Mouse (Mus musculus): ENCODE results near the gene Rnf149. TPM values are rescaled to one million over a fixed set of nuclear protein-coding genes. Genes with fewer than 3 reads are reported as not detected.
A peak's percentile ranks its signal among the peaks of the same experiment; 100 is the strongest.
"Not testable (repeated sequence)": the region's sequence is repeated elsewhere in the genome, so short reads cannot be mapped to it uniquely, and the experiment has no call there.

Rnf149 gene
- polyA plus RNA-seq, 1 experiment from 2014 or later = 14.5 TPM

DNA sequence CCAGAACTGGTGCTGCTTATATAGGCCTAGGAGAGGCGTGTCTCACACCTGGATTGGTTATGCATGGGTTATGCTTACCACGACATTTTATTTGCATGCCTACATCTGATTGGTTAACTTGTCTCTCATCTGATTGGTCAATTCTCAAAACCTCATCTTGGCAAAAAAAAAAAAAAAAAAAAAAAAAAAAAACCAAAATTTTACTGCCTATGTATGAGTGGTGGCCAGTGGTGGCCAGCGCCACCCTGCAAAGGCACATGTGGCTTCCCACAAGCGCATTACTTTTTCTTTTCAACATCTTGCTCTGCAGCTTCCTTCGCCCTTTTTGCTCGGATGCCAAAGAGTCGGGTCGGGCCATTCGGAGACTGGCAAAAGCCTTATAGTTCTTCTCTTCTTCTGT, 19.9 kb upstream of the Rnf149 start:
- not testable (repeated sequence) for H3K4me1 ChIP-seq; H3K9me3 ChIP-seq; H3K27me3 ChIP-seq (replicated peaks); H3K4me2 ChIP-seq; H3K4me3 ChIP-seq; H3K27ac ChIP-seq (replicated peaks); ATAC-seq (ENCODE audit: extremely low read depth, insufficient number of reproducible peaks, low FRiP score, low TSS enrichment); H3K36me3 ChIP-seq; H3K9ac ChIP-seq
- 89% methylated on average over 9 of the region's 9 CpGs for WGBS

DNA sequence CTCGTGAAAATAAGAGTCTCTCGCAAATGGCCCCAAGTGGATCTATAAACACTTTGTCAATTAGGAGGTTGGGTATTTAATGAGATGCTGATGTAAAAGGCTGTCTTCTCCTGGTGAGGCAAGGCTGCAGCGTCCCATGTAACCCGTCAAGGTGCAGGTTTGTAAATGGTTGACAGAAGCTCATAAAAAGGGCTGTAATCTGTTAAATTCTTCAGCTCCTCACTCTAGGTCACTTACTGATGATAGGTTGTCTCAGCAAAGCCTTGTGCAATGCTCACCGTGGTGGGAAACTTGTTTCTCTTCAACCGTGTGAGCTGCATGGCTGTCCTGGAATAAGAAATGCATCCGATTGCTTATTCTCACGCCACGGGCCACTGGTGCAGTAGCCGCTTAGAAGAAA, 16.6 kb upstream of the Rnf149 start:
- Histone ChIP-seq H3K9me3 (no peaks in the 10 kb centered on the region), H3K27me3 (replicated peaks) (no peaks in the 10 kb centered on the region), H3K36me3 (no peaks in the 10 kb centered on the region), H3K4me2 (no peak overlapping the region), H3K4me1 (peaks cover 3% of the 10 kb centered on the region; the same call in 1 of the 2 replicates), H3K27ac (replicated peaks) (no peak overlapping the region), H3K9ac (no peak overlapping the region), H3K4me3 (no peak overlapping the region)
- WGBS = 72% methylated on average over 10 of the region's 10 CpGs
- no peak for ATAC-seq (ENCODE audit: extremely low read depth, insufficient number of reproducible peaks, low FRiP score, low TSS enrichment)

DNA sequence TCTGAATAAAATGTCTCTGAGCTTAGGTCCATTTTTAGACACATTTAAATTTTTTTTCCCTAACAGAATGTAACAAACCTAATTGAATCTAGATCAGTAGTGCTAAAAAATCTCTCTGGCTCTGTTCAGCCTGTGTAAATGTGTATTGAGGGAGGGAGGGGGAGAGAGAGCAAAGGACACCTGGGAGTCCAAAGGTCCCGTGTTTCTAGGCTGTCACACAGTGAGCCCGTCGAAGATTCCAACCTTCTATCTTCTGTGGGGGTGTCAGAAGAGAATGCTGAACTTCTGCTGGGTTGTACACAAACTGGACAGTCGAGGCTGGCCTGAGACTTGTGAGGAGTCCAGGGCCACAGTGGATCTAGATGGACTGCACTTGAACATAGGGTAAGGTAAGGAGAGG, 14.9 kb upstream of the Rnf149 start:
- no peak overlapping the region for H3K4me3 ChIP-seq
- 61% methylated on average over 4 of the region's 4 CpGs for WGBS
- H3K9ac ChIP-seq = no peak overlapping the region
- no peaks in the 10 kb centered on the region for H3K27me3 ChIP-seq (replicated peaks)
- H3K4me1 ChIP-seq = no peaks in the 10 kb centered on the region
- no peak overlapping the region for H3K27ac ChIP-seq (replicated peaks)
- no peaks in the 10 kb centered on the region for H3K36me3 ChIP-seq
- H3K4me2 ChIP-seq = no peak overlapping the region
- H3K9me3 ChIP-seq = no peaks in the 10 kb centered on the region
- ATAC-seq (ENCODE audit: extremely low read depth, insufficient number of reproducible peaks, low FRiP score, low TSS enrichment) = no peak

DNA sequence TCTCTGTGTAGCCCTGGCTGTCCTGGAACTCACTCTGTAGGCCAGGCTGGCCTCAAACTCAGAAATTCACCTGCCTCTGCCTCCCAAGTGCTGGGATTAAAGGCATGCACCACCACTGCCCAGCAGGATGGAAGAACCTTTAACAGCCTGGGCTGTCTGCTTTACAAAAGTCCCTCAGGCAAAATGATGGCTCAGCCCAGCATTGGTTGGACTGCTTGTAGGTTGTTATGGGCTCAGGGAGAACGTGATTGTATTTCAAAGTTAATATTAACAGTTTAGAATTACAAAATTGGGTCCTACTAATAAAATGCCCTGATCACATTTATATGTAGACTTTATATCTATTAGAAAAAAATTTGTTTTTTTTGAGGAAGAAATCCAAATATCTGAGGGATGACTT, 14.4 kb upstream of the Rnf149 start:
- WGBS = 67% methylated on average over 1 of the region's 1 CpGs
- H3K4me1 ChIP-seq; ATAC-seq (ENCODE audit: extremely low read depth, insufficient number of reproducible peaks, low FRiP score, low TSS enrichment): not testable (repeated sequence)

DNA sequence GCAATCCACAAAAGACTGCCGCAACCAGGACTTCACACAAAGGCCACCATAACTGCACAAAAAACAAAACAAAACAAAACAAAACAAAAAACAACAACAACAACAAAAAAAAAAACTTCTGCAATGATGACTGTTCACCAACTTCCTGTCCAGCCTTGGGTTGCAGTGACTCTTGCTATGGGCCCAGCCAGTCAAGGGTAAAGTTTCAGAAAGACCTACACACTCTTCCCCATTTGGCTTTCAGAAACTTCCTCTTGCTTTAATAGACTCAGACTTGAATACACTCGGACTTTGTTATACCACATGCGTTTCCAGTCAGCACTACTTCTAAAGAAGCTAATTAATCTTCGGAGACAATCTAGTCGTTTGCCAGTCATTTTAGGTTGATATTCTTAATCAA, 13.0 kb upstream of the Rnf149 start:
- H3K27ac ChIP-seq (replicated peaks) = no peak overlapping the region
- H3K4me3 ChIP-seq = no peak overlapping the region
- H3K27me3 ChIP-seq (replicated peaks) = no peaks in the 10 kb centered on the region
- 71% methylated on average over 5 of the region's 5 CpGs for WGBS
- ATAC-seq (ENCODE audit: extremely low read depth, insufficient number of reproducible peaks, low FRiP score, low TSS enrichment) = no peak
- no peak overlapping the region for H3K9ac ChIP-seq
- no peaks in the 10 kb centered on the region for H3K9me3 ChIP-seq
- no peaks in the 10 kb centered on the region for H3K36me3 ChIP-seq
- H3K4me1 ChIP-seq = no peaks in the 10 kb centered on the region
- no peak overlapping the region for H3K4me2 ChIP-seq

More for the DNA sequence above, 14.4 kb upstream of the Rnf149 start:
- H3K27me3 ChIP-seq (replicated peaks); H3K4me2 ChIP-seq; H3K27ac ChIP-seq (replicated peaks); H3K9me3 ChIP-seq; H3K9ac ChIP-seq; H3K36me3 ChIP-seq; H3K4me3 ChIP-seq: not testable (repeated sequence)

DNA sequence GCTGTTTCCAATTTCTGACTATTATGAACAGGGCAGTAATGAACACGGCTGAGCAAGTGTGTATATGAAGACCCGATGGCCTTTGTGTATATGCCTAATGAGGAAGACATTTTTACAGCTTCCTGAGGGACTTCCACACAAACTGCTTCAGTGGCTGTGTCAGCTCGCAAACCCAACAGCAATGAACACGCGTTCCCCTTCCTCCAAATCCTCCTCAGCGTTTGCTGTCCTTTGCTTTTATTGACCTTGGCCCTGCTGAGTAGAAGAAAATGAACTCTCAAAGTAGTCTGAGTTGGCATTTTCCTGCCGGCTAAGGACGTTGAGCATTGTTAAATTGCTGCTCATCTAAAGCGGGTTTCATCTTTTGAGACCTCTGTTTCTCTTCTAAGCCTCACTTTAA, 8.2 kb upstream of the Rnf149 start:
- no peak overlapping the region for H3K4me3 ChIP-seq
- H3K36me3 ChIP-seq = no peaks in the 10 kb centered on the region
- no peak overlapping the region for H3K9ac ChIP-seq
- no peak for ATAC-seq (ENCODE audit: extremely low read depth, insufficient number of reproducible peaks, low FRiP score, low TSS enrichment)
- H3K27ac ChIP-seq (replicated peaks) = no peak overlapping the region
- H3K4me2 ChIP-seq = no peak overlapping the region
- WGBS = 81% methylated on average over 9 of the region's 9 CpGs
- no peaks in the 10 kb centered on the region for H3K4me1 ChIP-seq
- H3K9me3 ChIP-seq = no peaks in the 10 kb centered on the region
- 0 out of 2 replicates have a peak, but pooled peaks cover 6% of the 10 kb centered on the region for H3K27me3 ChIP-seq (replicated peaks)

DNA sequence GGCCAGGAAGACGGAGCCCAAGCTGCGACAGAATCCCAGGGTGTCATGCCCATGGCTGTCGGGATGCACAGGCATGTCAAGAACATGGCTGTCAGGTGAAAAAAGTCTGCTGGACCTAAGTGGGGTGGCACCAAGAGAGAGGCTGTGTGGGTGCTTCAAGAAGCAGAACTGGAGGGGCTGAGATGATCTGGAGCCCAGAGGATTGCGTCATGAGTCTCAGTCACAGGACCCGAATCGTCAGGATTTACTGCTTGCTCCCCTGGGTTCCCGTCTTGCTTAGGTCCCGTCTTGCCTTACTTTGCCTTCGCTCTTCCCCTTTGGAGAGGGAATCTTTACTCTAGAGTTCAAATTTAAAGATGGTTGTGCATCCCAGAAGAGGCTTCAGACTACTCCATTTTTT, 6.0 kb upstream of the Rnf149 start:
- H3K27me3 ChIP-seq (replicated peaks) = 0 out of 2 replicates have a peak, but pooled peaks cover 6% of the 10 kb centered on the region
- no peaks in the 10 kb centered on the region for H3K4me1 ChIP-seq
- no peaks in the 10 kb centered on the region for H3K36me3 ChIP-seq
- H3K9me3 ChIP-seq = no peaks in the 10 kb centered on the region
- no peak overlapping the region for H3K4me3 ChIP-seq
- no peak overlapping the region for H3K4me2 ChIP-seq
- no peak overlapping the region for H3K27ac ChIP-seq (replicated peaks)
- no peak overlapping the region for H3K9ac ChIP-seq
- 66% methylated on average over 9 of the region's 9 CpGs for WGBS
- ATAC-seq (ENCODE audit: extremely low read depth, insufficient number of reproducible peaks, low FRiP score, low TSS enrichment) = no peak

DNA sequence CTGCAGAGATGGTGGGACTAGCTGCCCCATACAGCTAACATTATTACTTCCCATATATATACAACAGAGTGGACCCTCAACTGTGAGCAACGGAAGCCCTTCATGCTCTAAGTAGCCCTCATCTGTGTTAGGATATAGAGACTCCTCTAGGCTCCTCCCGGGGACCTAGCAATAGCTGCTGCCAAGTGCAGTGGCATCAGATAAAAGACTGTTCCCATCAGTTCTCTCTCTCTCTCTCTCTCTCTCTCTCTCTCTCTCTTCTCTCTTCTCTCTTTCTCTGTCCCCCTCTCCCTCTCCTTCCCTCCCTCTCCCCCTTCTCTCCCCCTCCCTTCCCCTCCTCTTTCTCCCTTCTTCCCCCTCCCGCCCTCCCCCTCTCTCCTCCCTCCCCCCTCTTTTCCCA, 4.0 kb upstream of the Rnf149 start:
- Histone ChIP-seq H3K27me3 (replicated peaks) (0 out of 2 replicates have a peak, but pooled peaks cover 6% of the 10 kb centered on the region), H3K9me3 (no peaks in the 10 kb centered on the region), H3K4me1 (peaks cover 6% of the 10 kb centered on the region), H3K36me3 (no peaks in the 10 kb centered on the region), H3K9ac (no peak overlapping the region), H3K4me3 (no peak overlapping the region), H3K4me2 (no peak overlapping the region), H3K27ac (replicated peaks) (no peak overlapping the region)
- whole genome bisulfite sequencing = 56% methylated on average over 2 of the region's 3 CpGs
- no peak for ATAC-seq (ENCODE audit: extremely low read depth, insufficient number of reproducible peaks, low FRiP score, low TSS enrichment)

DNA sequence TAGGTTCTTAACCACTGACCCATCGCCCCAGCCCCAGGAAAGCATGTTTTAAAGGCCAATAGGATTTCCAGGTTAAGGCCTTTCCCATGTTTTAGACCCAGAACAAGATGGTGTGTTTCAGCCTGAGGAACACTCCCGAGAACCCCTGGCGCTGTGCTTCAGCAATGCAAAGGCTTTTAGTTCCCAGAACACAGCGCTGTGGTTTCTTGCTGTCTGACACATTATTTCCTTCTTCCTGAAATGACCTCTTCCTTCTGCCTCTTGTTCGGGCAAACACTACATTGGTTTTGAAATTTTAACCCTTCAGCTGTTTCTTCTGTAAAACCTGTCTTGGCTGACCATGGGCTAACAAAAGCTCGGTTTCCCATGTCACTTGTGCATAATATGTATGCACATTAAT, 1.9 kb upstream of the Rnf149 start:
- 69% methylated on average over 6 of the region's 6 CpGs for WGBS
- 0 out of 2 replicates have a peak, but pooled peaks cover 6% of the 10 kb centered on the region for H3K27me3 ChIP-seq (replicated peaks)
- no peak overlapping the region for H3K4me2 ChIP-seq
- no peaks in the 10 kb centered on the region for H3K36me3 ChIP-seq
- H3K27ac ChIP-seq (replicated peaks) = no peak overlapping the region
- ATAC-seq (ENCODE audit: extremely low read depth, insufficient number of reproducible peaks, low FRiP score, low TSS enrichment) = no peak
- no peak overlapping the region for H3K9ac ChIP-seq
- no peak overlapping the region for H3K4me3 ChIP-seq
- no peaks in the 10 kb centered on the region for H3K9me3 ChIP-seq
- peaks cover 25% of the 10 kb centered on the region for H3K4me1 ChIP-seq

DNA sequence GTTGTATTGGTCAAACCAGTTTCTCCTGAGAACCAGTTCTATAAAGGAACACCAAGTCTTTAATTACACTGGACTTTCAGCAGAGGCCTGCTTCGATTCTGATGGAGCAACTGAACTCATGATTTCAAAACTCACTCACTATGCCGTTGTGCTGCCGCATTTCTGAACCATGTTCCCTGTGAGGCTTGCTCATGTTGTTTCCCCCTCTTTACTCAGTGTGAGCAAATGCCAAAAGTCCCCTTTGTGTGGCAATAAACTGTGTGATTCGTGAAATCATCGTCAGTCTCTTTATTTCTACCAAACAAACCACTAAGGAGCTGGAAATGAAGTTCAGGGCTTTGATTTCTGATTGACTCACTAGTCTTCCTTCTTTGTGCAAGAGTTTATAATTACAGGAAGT, 1.2 kb upstream of the Rnf149 start:
- H3K36me3 ChIP-seq = no peaks in the 10 kb centered on the region
- 0 out of 2 replicates have a peak, but pooled peaks cover 6% of the 10 kb centered on the region for H3K27me3 ChIP-seq (replicated peaks)
- H3K4me3 ChIP-seq = no peak overlapping the region
- no peak overlapping the region for H3K9ac ChIP-seq
- no peak for ATAC-seq (ENCODE audit: extremely low read depth, insufficient number of reproducible peaks, low FRiP score, low TSS enrichment)
- WGBS = 81% methylated on average over 5 of the region's 5 CpGs
- H3K9me3 ChIP-seq = no peaks in the 10 kb centered on the region
- H3K4me2 ChIP-seq = no peak overlapping the region
- H3K4me1 ChIP-seq = peaks cover 31% of the 10 kb centered on the region
- H3K27ac ChIP-seq (replicated peaks) = no peak overlapping the region

DNA sequence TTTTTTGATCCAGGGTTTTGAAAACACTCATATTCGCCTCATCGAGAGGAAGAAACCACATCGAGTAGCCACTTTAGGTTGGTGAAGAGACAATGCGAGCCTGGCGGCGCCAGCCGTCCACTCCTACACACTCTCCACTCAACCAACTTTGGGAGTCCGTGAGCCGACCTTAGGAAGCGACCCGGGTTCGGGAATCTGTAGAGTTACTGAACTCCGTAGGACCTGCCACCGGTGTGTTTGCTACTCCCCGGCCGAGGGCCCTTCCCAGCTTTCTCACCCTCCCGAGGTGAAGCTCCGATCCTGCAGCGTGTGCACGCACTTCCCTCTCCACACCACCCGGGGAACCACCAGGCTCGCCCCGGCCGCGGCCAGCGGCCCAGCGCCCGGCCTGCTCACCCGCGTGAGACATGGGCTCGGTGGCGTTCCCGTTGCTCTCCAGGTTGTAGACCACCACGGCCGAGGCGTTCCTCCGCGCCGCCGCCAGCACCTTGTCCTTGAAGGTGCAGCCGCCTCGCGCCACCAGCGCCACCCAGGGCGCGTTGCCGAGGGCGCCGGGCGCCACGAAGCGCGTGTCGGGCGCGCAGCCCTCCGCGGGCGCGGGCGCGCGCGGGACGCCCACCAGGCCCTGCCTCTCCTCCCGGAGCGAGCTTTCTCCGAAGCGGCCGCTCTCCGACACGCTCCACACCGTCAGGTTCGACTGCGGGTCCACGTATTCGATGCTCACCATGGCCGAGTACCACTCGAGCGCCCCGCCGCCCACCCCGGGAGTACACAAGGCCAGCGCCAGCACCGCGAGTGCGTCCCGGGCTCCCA, 568 bp downstream of the Rnf149 start:
- WGBS = under 1% methylated on average over 87 of the region's 88 CpGs
- H3K4me2 ChIP-seq = peak overlapping the region; percentile 77
- H3K9ac ChIP-seq = peak overlapping the region; percentile 99
- H3K4me3 ChIP-seq = peak overlapping the region; percentile 94
- peak overlapping the region; percentile 99 for H3K27ac ChIP-seq (replicated peaks)
- H3K27me3 ChIP-seq (replicated peaks) = no peaks in the 10 kb centered on the region
- no peaks in the 10 kb centered on the region for H3K9me3 ChIP-seq
- peak; percentile 58 for ATAC-seq (ENCODE audit: extremely low read depth, insufficient number of reproducible peaks, low FRiP score, low TSS enrichment)
- peaks cover 4% of the 10 kb centered on the region; the same call in 1 of the 2 replicates for H3K36me3 ChIP-seq
- peaks cover 42% of the 10 kb centered on the region for H3K4me1 ChIP-seq

DNA sequence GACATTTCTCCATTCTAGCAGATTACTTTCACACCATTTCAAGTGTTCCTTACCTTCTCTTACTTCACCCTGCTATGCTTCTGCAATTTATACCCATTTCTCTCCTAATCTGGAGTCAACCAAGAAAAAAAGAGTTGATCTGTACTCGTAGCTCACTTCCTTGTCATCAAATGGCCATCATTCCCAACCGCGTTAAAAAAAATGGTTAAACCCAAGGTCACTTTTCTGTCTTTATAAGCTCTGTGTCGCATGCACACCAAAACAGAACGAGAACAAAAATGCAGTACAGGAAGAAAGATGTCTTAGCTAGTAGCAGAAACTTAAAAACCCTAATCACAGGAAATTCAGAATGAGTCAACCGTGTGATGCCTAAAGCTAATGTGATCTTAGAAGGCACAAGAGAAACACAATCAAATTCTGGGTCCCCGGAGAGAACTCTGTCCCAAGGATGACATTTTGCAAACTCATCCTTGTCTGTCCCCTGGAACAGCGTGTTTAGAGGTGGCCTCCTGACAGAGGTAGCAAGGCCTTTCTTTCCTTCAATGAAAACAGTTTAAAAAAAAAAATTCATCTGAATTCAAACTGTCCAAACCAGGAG, 1.3 kb downstream of the Rnf149 start:
- H3K9ac ChIP-seq = peak overlapping the region; percentile 99
- H3K36me3 ChIP-seq = peaks cover 4% of the 10 kb centered on the region; the same call in 1 of the 2 replicates
- H3K4me3 ChIP-seq = peak overlapping the region; percentile 94
- H3K27ac ChIP-seq (replicated peaks) = peak overlapping the region; percentile 99
- 13% methylated on average over 8 of the region's 8 CpGs for WGBS
- peaks cover 47% of the 10 kb centered on the region for H3K4me1 ChIP-seq
- ATAC-seq (ENCODE audit: extremely low read depth, insufficient number of reproducible peaks, low FRiP score, low TSS enrichment) = no peak
- peak overlapping the region; percentile 77 for H3K4me2 ChIP-seq
- no peaks in the 10 kb centered on the region for H3K27me3 ChIP-seq (replicated peaks)
- H3K9me3 ChIP-seq = no peaks in the 10 kb centered on the region

All from heart, embryonic 13.5 days (tissue).